Mouse (Mus musculus) testis, adult 2 months (tissue): ENCODE measurements at regions not wholly inside any gene's neighbourhood (a gene's known extent, or its start where the extent isn't known, plus 50 kb on each side); places are given as distances from the start of the nearest gene placed in this dataset.

Experiments
- CTCF ChIP-seq: fragments of 200-500 bp; IDR thresholded peaks from 2 replicates; pipeline ENCODE4 v1.5.1; 2012; ENCODE audit warnings: low read depth, mild to moderate bottlenecking, inconsistent platforms, low read length, moderate library complexity; ENCODE audit not compliant: control insufficient read depth, insufficient read depth, insufficient replicate concordance
- POLR2A ChIP-seq: fragments of 200-500 bp; IDR thresholded peaks from 2 replicates; pipeline ENCODE4 v1.6.1; 2012; ENCODE audit warnings: low read depth, mild to moderate bottlenecking, inconsistent platforms, low read length, moderate library complexity; ENCODE audit not compliant: control insufficient read depth

DNA sequence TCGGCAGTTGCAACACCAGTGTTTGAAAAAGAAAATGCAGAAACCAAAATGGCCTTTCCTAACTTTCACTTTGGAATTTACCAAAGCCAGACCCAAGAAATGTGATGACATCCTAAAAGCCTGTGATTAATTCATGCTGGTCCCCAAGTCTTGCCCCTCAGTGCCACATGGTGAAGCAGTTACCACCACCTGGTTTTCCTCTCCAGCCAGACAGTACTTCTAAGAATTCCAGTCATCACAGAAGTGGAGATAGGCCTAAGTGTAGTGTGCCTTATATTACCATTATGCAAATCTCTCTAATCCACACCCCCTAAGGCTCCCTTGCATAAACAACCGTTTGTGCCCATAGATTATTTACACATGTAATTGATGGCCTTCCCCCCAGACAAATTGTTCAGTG, 311.0 kb downstream of the Cxcl12 start:
- TF ChIP-seq POLR2A (no peak), CTCF (no peak)
